Mouse (Mus musculus) left cerebral cortex, adult 18-20 months (tissue): ENCODE data around the gene Nat8f4. TPM values are rescaled to one million over a fixed set of nuclear protein-coding genes. Genes with fewer than 3 reads are reported as not detected.

Source experiments
- total RNA-seq, 2 experiments: library from RNA; stranded (reverse); gene quantifications; 2 replicates each; pipeline ENCODE4 v1.2.3; 2021

The Nat8f4 gene
- total RNA-seq, 2 experiments from 2014 or later, result 6.2 to 7.6 TPM

Other genes starting within 250 kb of the Nat8f4 start
- 1 to 10 TPM; 4.5 TPM for gene Nat8f7, start 191.7 kb downstream of the Nat8f4 start, total RNA-seq
- 1 to 10 TPM; 3.3 to 4.1 TPM for gene Nat8f3, start 139.1 kb downstream of the Nat8f4 start, total RNA-seq
- gene Nat8f6, start 83.9 kb downstream of the Nat8f4 start, total RNA-seq, result 1 to 10 TPM; 1.1 to 1.6 TPM
- gene Nat8f5, start 83.9 kb downstream of the Nat8f4 start, total RNA-seq, result 1 to 10 TPM; 7.4 to 8.2 TPM
- gene Nat8, start 72.8 kb downstream of the Nat8f4 start, total RNA-seq, result 1 to 10 TPM; 3.2 to 4.4 TPM
- gene Nat8f2, start 35.7 kb downstream of the Nat8f4 start, total RNA-seq, result 1 to 10 TPM; 2.4 to 2.5 TPM
- 10 to 100 TPM; 51.6 to 55.3 TPM for gene Tprkb, start 7.0 kb upstream of the Nat8f4 start, total RNA-seq
- 10 to 100 TPM; 24.7 to 26.1 TPM for gene Nat8f1, start 10.8 kb upstream of the Nat8f4 start, total RNA-seq
- gene Dusp11, start 56.8 kb upstream of the Nat8f4 start, total RNA-seq, result 10 to 100 TPM; 66.0 to 70.4 TPM
- not detected for gene Figla, start 111.3 kb upstream of the Nat8f4 start, total RNA-seq
- 100 to 1,000 TPM; 199 to 218 TPM for gene Add2, start 123.8 kb upstream of the Nat8f4 start, total RNA-seq